ENCODE assay signal across 8 mouse cellular contexts in the genomic region with DNA sequence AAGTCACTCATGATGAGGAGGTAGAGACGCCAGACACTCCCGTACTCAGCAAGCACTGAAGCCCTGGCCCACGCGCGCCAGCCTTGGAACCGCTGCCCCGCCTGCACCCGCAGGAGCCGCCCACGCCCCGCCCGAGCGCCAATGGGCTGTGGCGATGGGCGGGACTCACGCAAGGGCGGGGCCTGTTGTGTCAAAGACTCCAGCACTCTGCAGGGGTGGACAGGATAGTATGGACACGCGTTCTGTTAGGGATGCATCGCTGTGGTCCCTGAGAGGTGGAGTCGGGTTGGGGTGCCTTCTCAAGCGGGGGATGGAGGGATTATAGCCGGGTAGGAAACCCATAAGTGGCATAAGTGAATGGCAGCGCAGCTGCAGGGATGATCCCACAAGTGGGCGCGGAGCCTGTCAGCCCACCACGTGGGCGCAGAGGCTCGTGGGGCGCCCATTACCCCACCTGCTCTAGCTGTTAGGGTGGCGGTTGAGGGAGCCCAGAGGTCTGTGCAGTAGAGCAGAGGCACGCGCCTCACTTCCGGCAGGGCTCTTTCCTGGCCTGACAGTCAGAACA. TPM values are rescaled to one million over a fixed set of nuclear protein-coding genes. Genes with fewer than 3 reads are reported as not detected.
A peak's percentile ranks its signal among the peaks of the same experiment; 100 is the strongest.
DNase-seq lines count a peak whose midpoint lies in the region; ATAC-seq and TF ChIP-seq lines count a peak whose summit lies in the region.

Gene Pfkp, minus strand, starts transcription at position 109 of the 565 bp plus-strand sequence.

- peak within 1 kb of the TSS; percentile 62 for H3K27ac ChIP-seq in CH12.LX (ENCODE audit: insufficient read depth, low read depth)
- H3K27ac ChIP-seq in forebrain, embryonic 13.5 days, result no peak within 1 kb of the TSS
- H3K27ac ChIP-seq in liver, postnatal 0 days (ENCODE audit: low read depth), result peak within 1 kb of the TSS; percentile 45; the same call in 1 of the 2 replicates
- H3K27ac ChIP-seq in neural tube, embryonic 14.5 days (ENCODE audit: low read depth, low read length), result peak within 1 kb of the TSS; percentile 58

- peaks cover 41% of the 10 kb centered on the region for H3K79me2 ChIP-seq in CH12.LX (replicated peaks; ENCODE audit: control insufficient read depth, extremely low read depth, insufficient read depth, poor library complexity, severe bottlenecking)

- TF ChIP-seq EP300 in CH12.LX (IDR thresholded peaks at IDR 0.05; ENCODE audit: low read length), result no peak
- no peak for TF ChIP-seq EP300 in liver, postnatal 0 days (IDR thresholded peaks at IDR 0.05; ENCODE audit: low read depth)

- no peak for TF ChIP-seq CTCF in CH12.LX (conservative IDR thresholded peaks at IDR 0.05 in 1 of 2, IDR thresholded peaks at IDR 0.05 in 1 of 2; ENCODE audit: low read depth in 2 of 2, low read length in 2 of 2)
- no peak for TF ChIP-seq CTCF in liver, postnatal 0 days (IDR thresholded peaks at IDR 0.05; ENCODE audit: low read depth)

- TF ChIP-seq POLR2A in CH12.LX (IDR thresholded peaks at IDR 0.05; ENCODE audit: low read depth, low read length), result peak; percentile 86

- no peaks in the 10 kb centered on the region for H3K9me3 ChIP-seq in CH12.LX (replicated peaks; ENCODE audit: low read length)
- no peaks in the 10 kb centered on the region for H3K9me3 ChIP-seq in forebrain, embryonic 13.5 days (replicated peaks)
- H3K9me3 ChIP-seq in liver, postnatal 0 days (ENCODE audit: low read length), result no peaks in the 10 kb centered on the region
- H3K9me3 ChIP-seq in neural tube, embryonic 14.5 days (ENCODE audit: control insufficient read depth, low read length), result no peaks in the 10 kb centered on the region

- H3K4me2 ChIP-seq in CH12.LX (ENCODE audit: insufficient read depth, low read depth, poor library complexity, severe bottlenecking), result peak within 1 kb of the TSS; percentile 97
- peak within 1 kb of the TSS; percentile 90 for H3K4me2 ChIP-seq in forebrain, embryonic 13.5 days
- H3K4me2 ChIP-seq in liver, postnatal 0 days (ENCODE audit: low read depth, low read length), result peak within 1 kb of the TSS; percentile 90
- peak within 1 kb of the TSS; percentile 97 for H3K4me2 ChIP-seq in neural tube, embryonic 14.5 days (ENCODE audit: low read depth, low read length)

- H3K4me1 ChIP-seq in CH12.LX (ENCODE audit: control insufficient read depth in 1 of 2, insufficient read depth in 2 of 2), result peaks cover 0 to 35% of the 10 kb centered on the region in 2 experiments; a peak in 2 of 4 replicates
- peaks cover 9% of the 10 kb centered on the region; the same call in 1 of the 2 replicates for H3K4me1 ChIP-seq in forebrain, embryonic 13.5 days
- H3K4me1 ChIP-seq in liver, postnatal 0 days (ENCODE audit: insufficient read depth), result peaks cover 16% of the 10 kb centered on the region
- 0 out of 2 replicates have a peak, but pooled peaks cover 3% of the 10 kb centered on the region for H3K4me1 ChIP-seq in neural tube, embryonic 14.5 days (ENCODE audit: control insufficient read depth, insufficient read depth, low read length)

- in situ Hi-C loops in CH12.LX (cut with MboI; ENCODE audit: low pct_ligation_motif_present, low pct_unique_long_range_greater_than_20kb, low sequenced_read_pairs), result loop anchor here (25.0 kb wide), 1 partner anchor 786 kb away; the partner anchor contains the start of gene Klf6

- dilution Hi-C loops in CH12.LX (cut with MboI; ENCODE audit: extremely low pct_ligation_motif_present, extremely low pct_unique_long_range_greater_than_20kb, low sequenced_read_pairs), result no loop called here

- WGBS in forebrain, embryonic 13.5 days, result 1% methylated on average over 34 of the region's 34 CpGs
- 2% methylated on average over 34 of the region's 34 CpGs for WGBS in large intestine, adult 2 months
- 2% methylated on average over 34 of the region's 34 CpGs for WGBS in liver, postnatal 0 days (ENCODE audit: insufficient replicate concordance)
- WGBS in neural tube, embryonic 14.5 days, result under 1% methylated on average over 34 of the region's 34 CpGs

- TF ChIP-seq RAD21 in CH12.LX (IDR thresholded peaks at IDR 0.05; ENCODE audit: low read depth, low read length), result no peak

- H3K9ac ChIP-seq in CH12.LX (ENCODE audit: insufficient read depth, low read depth), result peak within 1 kb of the TSS; percentile 78
- peak within 1 kb of the TSS; percentile 68 for H3K9ac ChIP-seq in forebrain, embryonic 13.5 days
- peak within 1 kb of the TSS; percentile 66 for H3K9ac ChIP-seq in liver, postnatal 0 days (replicated peaks)
- peak within 1 kb of the TSS; percentile 76 for H3K9ac ChIP-seq in neural tube, embryonic 14.5 days (replicated peaks; ENCODE audit: low read depth, low read length)

- peak; percentile 95 for ATAC-seq in forebrain, embryonic 13.5 days
- peak; percentile 94 for ATAC-seq in liver, postnatal 0 days
- ATAC-seq in neural tube, embryonic 14.5 days (ENCODE audit: low read depth), result peak; percentile 94

- intact Hi-C loops in heart, postnatal 10 days (cut with DNase I), result no loop called here

- H3K27me3 ChIP-seq in CH12.LX (replicated peaks), result no peaks in the 10 kb centered on the region
- no peaks in the 10 kb centered on the region for H3K27me3 ChIP-seq in forebrain, embryonic 13.5 days
- H3K27me3 ChIP-seq in liver, postnatal 0 days (ENCODE audit: insufficient read depth, low read length), result no peaks in the 10 kb centered on the region
- no peaks in the 10 kb centered on the region for H3K27me3 ChIP-seq in neural tube, embryonic 14.5 days (ENCODE audit: control insufficient read depth, insufficient read depth, low read length)

- peak within 1 kb of the TSS; percentile 64 to 95 (median 95) for H3K4me3 ChIP-seq in CH12.LX (replicated peaks in 1 of 3; ENCODE audit: low read depth in 2 of 3, low read length in 2 of 3, poor library complexity in 1 of 3)
- peak within 1 kb of the TSS; percentile 58 for H3K4me3 ChIP-seq in forebrain, embryonic 13.5 days
- H3K4me3 ChIP-seq in liver, postnatal 0 days (ENCODE audit: low read depth, low read length), result peak within 1 kb of the TSS; percentile 59
- H3K4me3 ChIP-seq in neural tube, embryonic 14.5 days (ENCODE audit: low read depth, low read length), result peak within 1 kb of the TSS; percentile 65

- DNase-seq in CH12.LX (ENCODE audit: extremely low read depth), result peak; percentile 87
- peak; percentile 79 for DNase-seq in c-Kit-positive CD71-positive TER-119-positive erythroid progenitor cells, embryonic 14.5 days (ENCODE audit: low spot score)
- DNase-seq in heart, postnatal 10 days, result peak; percentile 94
- DNase-seq in large intestine, adult 2 months (ENCODE audit: low read depth, low spot score), result peak; percentile 73
- peak; percentile 91 for DNase-seq in liver, postnatal 0 days
- DNase-seq in testis, postnatal 10 days (ENCODE audit: low spot score), result peak; percentile 94

- peaks cover 0 to 12% of the 10 kb centered on the region in 2 experiments for H3K36me3 ChIP-seq in CH12.LX (replicated peaks in 1 of 2; ENCODE audit: control insufficient read depth in 1 of 2, insufficient read depth in 1 of 2, low read length in 1 of 2)
- H3K36me3 ChIP-seq in forebrain, embryonic 13.5 days (ENCODE audit: poor library complexity, severe bottlenecking), result no peaks in the 10 kb centered on the region
- H3K36me3 ChIP-seq in liver, postnatal 0 days (replicated peaks; ENCODE audit: insufficient read depth, low read length), result no peaks in the 10 kb centered on the region
- no peaks in the 10 kb centered on the region for H3K36me3 ChIP-seq in neural tube, embryonic 14.5 days (ENCODE audit: control insufficient read depth, insufficient read depth, low read length)

TF ChIP-seq in CH12.LX, 34 proteins besides CTCF, POLR2A, EP300 and RAD21:
- TF ChIP-seq SIN3A (IDR thresholded peaks at IDR 0.05; ENCODE audit: low read length) (peak; percentile 50; the same call in 1 of the 2 replicates), ELF1 (IDR thresholded peaks at IDR 0.05; ENCODE audit: low read depth, low read length) (0 out of 2 replicates have a peak, but pooled peaks have one; percentile 17), ZMIZ1 (IDR thresholded peaks at IDR 0.05; ENCODE audit: low read depth, low read length) (peak; percentile 82; the same call in 1 of the 2 replicates), BHLHE40 (IDR thresholded peaks at IDR 0.05; ENCODE audit: low read depth, low read length) (peak; percentile 62), NRF1 (IDR thresholded peaks at IDR 0.05; ENCODE audit: low read depth, low read length) (no peak), TCF12 (IDR thresholded peaks at IDR 0.05; ENCODE audit: low read depth, low read length) (peak; percentile 84), PAX5 (IDR thresholded peaks at IDR 0.05; ENCODE audit: low read length) (no peak), NELFE (IDR thresholded peaks at IDR 0.05; ENCODE audit: low read depth, low read length) (peak; percentile 82), IRF4 (IDR thresholded peaks at IDR 0.05; ENCODE audit: low read depth, low read length) (no peak), TBP (conservative IDR thresholded peaks at IDR 0.05; ENCODE audit: low read depth, low read length) (peak; percentile 80), MXI1 (IDR thresholded peaks at IDR 0.05; ENCODE audit: low read depth, low read length) (peak; percentile 95)

RNA-seq across cellular contexts. Expression of gene Pfkp, which starts in this region (rescaled TPM):
- total RNA-seq in CH12.LX (2012; rRNA removed), result 247 and 417 TPM in 2 replicates
- total RNA-seq in CH12.LX (2014; rRNA removed), result 204 and 211 TPM in 2 replicates
- polyA plus RNA-seq in CH12.LX (2012; ENCODE audit: insufficient read length, low read depth), result 239 and 265 TPM in 2 replicates
- 53.1 and 61.1 TPM in 2 replicates for polyA plus RNA-seq in forebrain, embryonic 13.5 days (2015; fragmentation: Nextera tagmentation; extraction: Ambion mirVana)
- total RNA-seq in heart, postnatal 10 days (2021), result 10 to 100 TPM; 67.3 to 78.2 TPM
- 110 and 245 TPM in 2 replicates for polyA plus RNA-seq in large intestine, adult 2 months (2012; rRNA removed)
- 3.7 and 4.9 TPM in 2 replicates for polyA plus RNA-seq in liver, postnatal 0 days (2015; fragmentation: Nextera tagmentation; extraction: Ambion mirVana)
- 377 and 537 TPM in 2 replicates for polyA plus RNA-seq in neural tube, embryonic 14.5 days (2014; fragmentation: Nextera tagmentation; extraction: Ambion mirVana)
